Mouse (Mus musculus): ENCODE data around the gene Errfi1. TPM values are rescaled to one million over a fixed set of nuclear protein-coding genes. Genes with fewer than 3 reads are reported as not detected.
"Not testable (repeated sequence)": the region's sequence is repeated elsewhere in the genome, so short reads cannot be mapped to it uniquely, and the experiment has no call there.

Errfi1 gene
- polyA plus RNA-seq, 2 experiments, result 20.2 to 27.2 TPM

GRCm38 (mm10) chr4:150870963-150871391 is 17.3 kb downstream of the Errfi1 start:
- WGBS, result 69% methylated on average over 13 of the region's 13 CpGs
- TF ChIP-seq POLR2A (IDR thresholded peaks at IDR 0.05; ENCODE audit: borderline replicate concordance, extremely low read depth, insufficient read depth, insufficient read length), result no peak
- H3K4me3 ChIP-seq (replicated peaks; ENCODE audit: low read length), result no peak overlapping the region
- ATAC-seq (ENCODE audit: low FRiP score, low read depth) (no peak), DNase-seq (ENCODE audit: low spot score) (no peak)
- no peaks in the 10 kb centered on the region for H3K27me3 ChIP-seq (ENCODE audit: control insufficient read depth, insufficient read depth, low read length)
- peaks cover 23% of the 10 kb centered on the region for H3K4me1 ChIP-seq (ENCODE audit: control insufficient read depth, insufficient read depth, low read length)
- no peak overlapping the region for H3K9ac ChIP-seq (ENCODE audit: low read depth, low read length, severe bottlenecking)
- H3K36me3 ChIP-seq (ENCODE audit: control insufficient read depth, insufficient read depth, low read length), result peaks cover 24% of the 10 kb centered on the region
- H3K27ac ChIP-seq (replicated peaks; ENCODE audit: low read depth, low read length), result no peak overlapping the region
- H3K4me2 ChIP-seq (replicated peaks; ENCODE audit: low read depth, low read length, severe bottlenecking), result no peak overlapping the region
- H3K9me3 ChIP-seq (ENCODE audit: control insufficient read depth, low read length), result no peaks in the 10 kb centered on the region

GRCm38 (mm10) chr4:150871392-150872138 is 17.8 kb downstream of the Errfi1 start:
- Histone ChIP-seq H3K36me3 (ENCODE audit: control insufficient read depth, insufficient read depth, low read length) (peaks cover 18% of the 10 kb centered on the region), H3K9me3 (ENCODE audit: control insufficient read depth, low read length) (no peaks in the 10 kb centered on the region), H3K9ac (ENCODE audit: low read depth, low read length, severe bottlenecking) (peak overlapping the region; percentile 31), H3K4me2 (replicated peaks; ENCODE audit: low read depth, low read length, severe bottlenecking) (peak overlapping the region; percentile 13; the same call in 1 of the 2 replicates), H3K4me1 (ENCODE audit: control insufficient read depth, insufficient read depth, low read length) (peaks cover 23% of the 10 kb centered on the region), H3K27ac (replicated peaks; ENCODE audit: low read depth, low read length) (peak overlapping the region; percentile 70), H3K27me3 (ENCODE audit: control insufficient read depth, insufficient read depth, low read length) (no peaks in the 10 kb centered on the region), H3K4me3 (replicated peaks; ENCODE audit: low read length) (no peak overlapping the region)
- peak; percentile 57 for DNase-seq (ENCODE audit: low spot score)
- peak; percentile 59 for ATAC-seq (ENCODE audit: low FRiP score, low read depth)
- 34% methylated on average over 10 of the region's 10 CpGs for WGBS
- TF ChIP-seq POLR2A (IDR thresholded peaks at IDR 0.05; ENCODE audit: borderline replicate concordance, extremely low read depth, insufficient read depth, insufficient read length), result no peak

- Histone ChIP-seq H3K27me3 (ENCODE audit: control insufficient read depth, insufficient read depth, low read length) (no peaks in the 10 kb centered on the region), H3K27ac (replicated peaks; ENCODE audit: low read depth, low read length) (peak overlapping the region; percentile 70), H3K9ac (ENCODE audit: low read depth, low read length, severe bottlenecking) (peak overlapping the region; percentile 31), H3K4me1 (ENCODE audit: control insufficient read depth, insufficient read depth, low read length) (peaks cover 23% of the 10 kb centered on the region), H3K4me3 (replicated peaks; ENCODE audit: low read length) (no peak overlapping the region), H3K4me2 (replicated peaks; ENCODE audit: low read depth, low read length, severe bottlenecking) (no peak overlapping the region), H3K9me3 (ENCODE audit: control insufficient read depth, low read length) (no peaks in the 10 kb centered on the region), H3K36me3 (ENCODE audit: control insufficient read depth, insufficient read depth, low read length) (peaks cover 12% of the 10 kb centered on the region)
- TF ChIP-seq POLR2A (IDR thresholded peaks at IDR 0.05; ENCODE audit: borderline replicate concordance, extremely low read depth, insufficient read depth, insufficient read length), result no peak
- DNase-seq (ENCODE audit: low spot score), result no peak
- ATAC-seq (ENCODE audit: low FRiP score, low read depth), result 0 out of 2 replicates have a peak, but pooled peaks have one; percentile 36
- 31% methylated on average over 9 of the region's 9 CpGs for WGBS
Measured at GRCm38 (mm10) chr4:150872139-150872651, 18.5 kb downstream of the Errfi1 start.

GRCm38 (mm10) chr4:150872681-150873080 is 19.0 kb downstream of the Errfi1 start:
- Histone ChIP-seq H3K9me3 (ENCODE audit: control insufficient read depth, low read length) (no peaks in the 10 kb centered on the region), H3K27ac (replicated peaks; ENCODE audit: low read depth, low read length) (peak overlapping the region; percentile 70; the same call in 1 of the 2 replicates), H3K36me3 (ENCODE audit: control insufficient read depth, insufficient read depth, low read length) (peaks cover 8% of the 10 kb centered on the region), H3K27me3 (ENCODE audit: control insufficient read depth, insufficient read depth, low read length) (no peaks in the 10 kb centered on the region), H3K4me3 (replicated peaks; ENCODE audit: low read length) (no peak overlapping the region), H3K4me2 (replicated peaks; ENCODE audit: low read depth, low read length, severe bottlenecking) (no peak overlapping the region), H3K4me1 (ENCODE audit: control insufficient read depth, insufficient read depth, low read length) (peaks cover 23% of the 10 kb centered on the region), H3K9ac (ENCODE audit: low read depth, low read length, severe bottlenecking) (peak overlapping the region; percentile 31; the same call in 1 of the 2 replicates)
- DNase-seq (ENCODE audit: low spot score), result no peak
- ATAC-seq (ENCODE audit: low FRiP score, low read depth), result no peak
- TF ChIP-seq POLR2A (IDR thresholded peaks at IDR 0.05; ENCODE audit: borderline replicate concordance, extremely low read depth, insufficient read depth, insufficient read length), result no peak
- whole genome bisulfite sequencing, result 66% methylated on average over 8 of the region's 8 CpGs

- not testable (repeated sequence) for DNase-seq (ENCODE audit: low spot score); H3K27me3 ChIP-seq (ENCODE audit: control insufficient read depth, insufficient read depth, low read length); ATAC-seq (ENCODE audit: low FRiP score, low read depth); H3K4me3 ChIP-seq (replicated peaks; ENCODE audit: low read length); H3K36me3 ChIP-seq (ENCODE audit: control insufficient read depth, insufficient read depth, low read length); H3K27ac ChIP-seq (replicated peaks; ENCODE audit: low read depth, low read length); H3K9ac ChIP-seq (ENCODE audit: low read depth, low read length, severe bottlenecking); H3K4me2 ChIP-seq (replicated peaks; ENCODE audit: low read depth, low read length, severe bottlenecking)
- Histone ChIP-seq H3K4me1 (ENCODE audit: control insufficient read depth, insufficient read depth, low read length) (peaks cover 23% of the 10 kb centered on the region), H3K9me3 (ENCODE audit: control insufficient read depth, low read length) (peaks cover 13% of the 10 kb centered on the region)
- WGBS, result 62% methylated on average over 4 of the region's 4 CpGs
Measured at GRCm38 (mm10) chr4:150874416-150874815, 20.7 kb downstream of the Errfi1 start.

All from limb, embryonic 14.5 days (tissue).